12 mouse cellular contexts compared by ENCODE assay signal in genomic region chr9:70416412-70416811, GRCm38 (mm10). TPM values are rescaled to one million over a fixed set of nuclear protein-coding genes. Genes with fewer than 3 reads are reported as not detected.
DNase-seq lines count a peak whose midpoint lies in the region; TF ChIP-seq lines count a peak whose summit lies in the region.
"Had no signal": no experiment of that assay in that cellular context is flagged by ENCODE, and none has a peak within 500 bp of the region (broad histone marks: within the 10 kb centered on the region; RNA-seq: fewer than 3 reads in every experiment).

No protein-coding gene starts in this region.

- TF ChIP-seq CTCF in layer of hippocampus, adult 2 months (conservative IDR thresholded peaks at IDR 0.05) = peak; percentile 63
- peak; percentile 19; the same call in 1 of the 2 replicates for TF ChIP-seq CTCF in cortical plate, adult 2 months (IDR thresholded peaks at IDR 0.05; ENCODE audit: extremely low read depth, insufficient read depth, low read length)

- no peak for TF ChIP-seq POLR2A in cortical plate, adult 2 months (IDR thresholded peaks at IDR 0.05; ENCODE audit: extremely low read depth, insufficient read depth, low read length)

- no peaks in the 10 kb centered on the region for H3K27me3 ChIP-seq in splenic B cell, adult 2 months (ENCODE audit: control insufficient read depth, insufficient read depth, low read length, poor library complexity, severe bottlenecking)
- H3K27me3 ChIP-seq: kidney, embryonic 15.5 days; liver, embryonic 15.5 days; neural tube, embryonic 12.5 days had no signal

- H3K4me1 ChIP-seq in cortical plate, adult 2 months (ENCODE audit: control insufficient read depth, insufficient read depth, low read length) = no peaks in the 10 kb centered on the region

- no peak for DNase-seq in layer of hippocampus, adult 2 months (ENCODE audit: low spot score in 2 of 2)
- no peak for DNase-seq in layer of hippocampus, adult 9-11 months
- DNase-seq in ES-CJ7 (ENCODE audit: low read depth, low spot score) = peak; percentile 87
- peak; percentile 62 for DNase-seq in splenic B cell, adult 2 months (ENCODE audit: low read depth, low spot score)
- DNase-seq in left cerebral cortex, adult 18-20 months (ENCODE audit: low spot score in 2 of 2) = no peak
- no peak for DNase-seq in urinary bladder, postnatal 4 days (ENCODE audit: low spot score in 2 of 2)
- DNase-seq in MN1 (ENCODE audit: low spot score) = no peak
- DNase-seq: adrenal gland, postnatal 10 days had no signal

- no peak overlapping the region for H3K4me3 ChIP-seq in layer of hippocampus, adult 2 months
- H3K4me3 ChIP-seq in cortical plate, adult 2 months (ENCODE audit: insufficient read depth, low read length) = no peak overlapping the region
- H3K4me3 ChIP-seq: kidney, embryonic 15.5 days; liver, embryonic 15.5 days; neural tube, embryonic 12.5 days had no signal

- H3K27ac ChIP-seq in layer of hippocampus, adult 2 months = no peak overlapping the region
- no peak overlapping the region for H3K27ac ChIP-seq in cortical plate, adult 2 months (ENCODE audit: insufficient read depth, low read length)
- H3K27ac ChIP-seq: kidney, embryonic 15.5 days; liver, embryonic 15.5 days; neural tube, embryonic 12.5 days had no signal

- H3K36me3 ChIP-seq in splenic B cell, adult 2 months (ENCODE audit: control insufficient read depth, insufficient read depth, low read length, poor library complexity, severe bottlenecking) = no peaks in the 10 kb centered on the region; the same call in 1 of the 2 replicates

RNA-seq across cellular contexts. Expression of gene Ccnb2, which starts 4.9 kb away (rescaled TPM):
- 1 to 10 TPM; 1.2 to 1.4 TPM for total RNA-seq in layer of hippocampus, adult 2 months (2021)
- polyA plus RNA-seq in cortical plate, adult 2 months (2012; rRNA removed) = 1.8 and 2.4 TPM in 2 replicates
- total RNA-seq in left cerebral cortex, adult 18-20 months (2021) = 1 to 10 TPM in 1 of 2 experiments, under 1 TPM in 1; 0.80 to 1.7 TPM

Comparison
In these comparisons a context has a peak if more than half of its experiments do, and no peak if none do; other contexts are left out.
1. DNase-seq: peak in ES-CJ7 (single experiment) and splenic B cell, adult 2 months (single experiment); none in layer of hippocampus, adult 2 months (0 of 2), layer of hippocampus, adult 9-11 months (single experiment), left cerebral cortex, adult 18-20 months (0 of 2), urinary bladder, postnatal 4 days (0 of 2) and MN1 (single experiment).